Mouse (Mus musculus): Measurements from ENCODE around the gene Ttc37. TPM values are rescaled to one million over a fixed set of nuclear protein-coding genes. Genes with fewer than 3 reads are reported as not detected.

The Ttc37 gene
- polyA plus RNA-seq, 1 experiment from 2014 or later, result 7.3 TPM

GRCm38 (mm10) chr13:76195431-76196138, 97.1 kb downstream of the Ttc37 start:
- Histone ChIP-seq H3K36me3 (ENCODE audit: inconsistent target) (peaks cover 11% of the 10 kb centered on the region), H3K79me2 (ENCODE audit: inconsistent target) (no peaks in the 10 kb centered on the region), H3K4me3 (ENCODE audit: inconsistent target) (no peak overlapping the region), H3K27ac (no peak overlapping the region)
- WGBS (ENCODE audit: missing documents), result 96% methylated on average over 8 of the region's 8 CpGs

- no peak overlapping the region for H3K4me3 ChIP-seq (ENCODE audit: inconsistent target)
- H3K27ac ChIP-seq, result no peak overlapping the region
- no peaks in the 10 kb centered on the region for H3K79me2 ChIP-seq (ENCODE audit: inconsistent target)
- WGBS (ENCODE audit: missing documents), result 49% methylated on average over 3 of the region's 3 CpGs
- no peaks in the 10 kb centered on the region for H3K36me3 ChIP-seq (ENCODE audit: inconsistent target)
Observed at GRCm38 (mm10) chr13:76197297-76197848, 98.8 kb downstream of the Ttc37 start.

DNA sequence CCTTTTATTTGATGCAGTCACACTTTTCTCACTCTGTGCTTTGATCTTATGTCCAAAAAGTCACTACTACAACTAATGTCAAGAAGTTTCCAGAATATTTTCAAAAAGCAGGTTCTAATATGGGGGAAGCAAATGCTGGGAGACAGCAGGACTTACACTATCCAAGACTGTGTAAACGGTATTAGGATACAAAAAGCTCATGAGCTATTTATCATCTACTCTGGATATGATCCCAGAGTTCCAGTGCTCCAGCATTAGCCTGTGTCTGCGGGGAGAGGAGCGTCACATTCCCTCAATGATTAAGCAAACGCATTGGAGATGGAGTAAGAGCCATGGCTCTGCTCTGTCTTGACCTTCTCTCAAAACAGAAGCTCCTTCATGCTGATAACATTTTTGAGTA, 101.4 kb downstream of the Ttc37 start:
- Histone ChIP-seq H3K4me3 (ENCODE audit: inconsistent target) (no peak overlapping the region), H3K36me3 (ENCODE audit: inconsistent target) (no peaks in the 10 kb centered on the region), H3K27ac (no peak overlapping the region), H3K79me2 (ENCODE audit: inconsistent target) (no peaks in the 10 kb centered on the region)
- WGBS (ENCODE audit: missing documents), result 98% methylated on average over 4 of the region's 4 CpGs

DNA sequence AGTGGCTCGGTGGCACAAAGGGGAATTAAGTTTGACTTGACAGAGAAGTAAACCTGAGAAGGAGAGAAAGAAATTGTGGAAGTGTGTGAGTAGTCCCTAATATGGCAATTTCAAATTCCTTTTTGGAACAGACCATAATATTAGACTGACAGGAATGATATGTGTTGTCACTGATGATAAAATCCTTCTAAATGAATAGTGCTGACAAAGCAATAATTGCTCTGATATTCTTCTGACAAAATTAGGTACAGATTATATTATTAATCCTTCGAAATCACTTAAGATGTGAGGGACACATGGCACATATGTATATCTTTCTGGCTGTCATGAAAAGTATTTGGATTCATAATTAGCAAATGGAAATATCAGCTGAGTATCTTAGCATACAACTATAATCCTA, 116.4 kb downstream of the Ttc37 start:
- WGBS (ENCODE audit: missing documents), result 91% methylated on average over 2 of the region's 2 CpGs
- H3K36me3 ChIP-seq (ENCODE audit: inconsistent target), result no peaks in the 10 kb centered on the region
- H3K4me3 ChIP-seq (ENCODE audit: inconsistent target), result no peak overlapping the region
- no peak overlapping the region for H3K27ac ChIP-seq
- H3K79me2 ChIP-seq (ENCODE audit: inconsistent target), result no peaks in the 10 kb centered on the region

DNA sequence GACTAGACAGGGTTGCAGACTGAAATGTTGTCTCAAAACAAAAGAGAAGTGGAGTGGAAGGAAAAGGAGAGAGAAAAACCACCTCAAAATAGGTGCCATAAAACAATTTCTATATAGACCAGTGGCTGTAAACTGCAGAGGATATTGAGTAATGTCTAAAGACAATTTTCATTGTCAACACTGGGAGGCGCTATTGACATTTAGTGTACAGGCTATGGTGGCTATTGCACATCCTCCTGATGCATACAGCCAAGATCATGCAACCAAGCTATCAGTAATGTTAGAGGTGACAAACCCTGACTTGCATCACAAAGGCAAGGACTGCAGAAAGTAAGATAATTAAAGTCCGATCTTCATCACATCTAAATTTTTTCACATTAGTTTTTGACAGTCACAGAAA, 116.9 kb downstream of the Ttc37 start:
- Histone ChIP-seq H3K79me2 (ENCODE audit: inconsistent target) (no peaks in the 10 kb centered on the region), H3K4me3 (ENCODE audit: inconsistent target) (no peak overlapping the region), H3K27ac (no peak overlapping the region), H3K36me3 (ENCODE audit: inconsistent target) (no peaks in the 10 kb centered on the region)
- 50% methylated on average over 2 of the region's 2 CpGs for WGBS (ENCODE audit: missing documents)

Other genes with a start within 250 kb of the Ttc37 start
- 0.11 to 0.17 TPM (median 0.11 TPM) in 3 replicates for gene Rhobtb3, start 154.8 kb upstream of the Ttc37 start, polyA plus RNA-seq (2018)
- gene Spata9, start 131.6 kb upstream of the Ttc37 start, polyA plus RNA-seq (2018), result not detected in 3 replicates
- gene Rfesd, start 80.0 kb upstream of the Ttc37 start, polyA plus RNA-seq (2018), result 13.1 to 15.2 TPM (median 13.5 TPM) in 3 replicates
- not detected in 3 replicates for gene Gpr150, start 41.7 kb upstream of the Ttc37 start, polyA plus RNA-seq (2018)
- 7.7 to 13.7 TPM (median 13.1 TPM) in 3 replicates for gene Arsk, start 74 bp upstream of the Ttc37 start, polyA plus RNA-seq (2018)
- not detected in 3 replicates for gene Fam81b, start 206.3 kb downstream of the Ttc37 start, polyA plus RNA-seq (2018)